In the genomic region with DNA sequence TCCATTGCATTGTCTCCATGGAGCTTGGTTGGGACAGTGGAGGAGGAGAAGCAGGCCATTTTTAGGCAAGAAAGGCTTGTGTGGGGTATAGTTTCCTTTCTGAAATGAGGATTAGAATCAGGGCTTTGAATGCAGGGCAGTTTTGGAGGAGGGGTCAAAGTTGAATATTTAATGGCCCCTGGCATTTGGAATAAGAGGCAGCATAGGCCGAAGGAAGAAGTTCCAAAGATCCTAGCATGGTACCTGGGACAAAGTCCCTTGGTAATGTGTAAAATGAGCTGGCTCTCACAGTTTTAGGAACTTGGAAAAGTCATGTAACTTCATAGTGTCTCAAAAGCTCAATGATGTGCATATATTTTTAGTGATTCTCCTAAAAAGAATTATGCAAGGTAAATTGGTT, we compare ENCODE assay signal across 25 mouse cellular contexts.
"Had no signal": no experiment of that assay in that cellular context is flagged by ENCODE, and none has a peak within 500 bp of the region (broad histone marks: within the 10 kb centered on the region; RNA-seq: fewer than 3 reads in every experiment).

No protein-coding gene starts in this region.

- H3K27ac ChIP-seq: limb, embryonic 12.5 days; limb, embryonic 15.5 days; liver, embryonic 12.5 days; liver, embryonic 13.5 days; liver, embryonic 14.5 days; liver, embryonic 15.5 days; lung, embryonic 15.5 days; macrophage; midbrain, embryonic 10.5 days; midbrain, embryonic 12.5 days; midbrain, embryonic 13.5 days; midbrain, embryonic 15.5 days; neural tube, embryonic 12.5 days had no signal

- H3K9me3 ChIP-seq: limb, embryonic 12.5 days; limb, embryonic 13.5 days; limb, embryonic 15.5 days; liver, embryonic 12.5 days; liver, embryonic 13.5 days; liver, embryonic 15.5 days; lung, embryonic 15.5 days; megakaryocyte, embryonic 14.5 days; midbrain, embryonic 10.5 days; midbrain, embryonic 12.5 days; midbrain, embryonic 13.5 days; midbrain, embryonic 15.5 days; neural tube, embryonic 12.5 days had no signal

- H3K27me3 ChIP-seq: limb, embryonic 12.5 days; limb, embryonic 13.5 days; limb, embryonic 15.5 days; liver, embryonic 12.5 days; liver, embryonic 13.5 days; liver, embryonic 15.5 days; lung, embryonic 15.5 days; megakaryocyte, embryonic 14.5 days; midbrain, embryonic 12.5 days; midbrain, embryonic 13.5 days; midbrain, embryonic 15.5 days; neural tube, embryonic 12.5 days had no signal

- H3K4me3 ChIP-seq: limb, embryonic 12.5 days; limb, embryonic 13.5 days; limb, embryonic 15.5 days; liver, embryonic 12.5 days; liver, embryonic 13.5 days; liver, embryonic 15.5 days; lung, embryonic 15.5 days; megakaryocyte, embryonic 14.5 days; midbrain, embryonic 10.5 days; midbrain, embryonic 12.5 days; midbrain, embryonic 13.5 days; midbrain, embryonic 15.5 days; myocyte; neural tube, embryonic 12.5 days had no signal

- H3K4me1 ChIP-seq: liver, embryonic 15.5 days; midbrain, embryonic 12.5 days had no signal

- H3K36me3 ChIP-seq: limb, embryonic 12.5 days; limb, embryonic 13.5 days; limb, embryonic 15.5 days; liver, embryonic 15.5 days; lung, embryonic 15.5 days; midbrain, embryonic 10.5 days; midbrain, embryonic 12.5 days; midbrain, embryonic 13.5 days; midbrain, embryonic 15.5 days; neural tube, embryonic 12.5 days had no signal

- DNase-seq: liver; liver, embryonic 13.5 days; liver, postnatal 0 days; lung, adult 18-20 months; lung, adult 2 months; lung, embryonic 14.5 days; lung, postnatal 10 days; lung, postnatal 14 days; lung, postnatal 36 days; lung, postnatal 4 days had no signal
